Mouse (Mus musculus): ENCODE data around the gene Cacna2d4.

Gene Cacna2d4

DNA sequence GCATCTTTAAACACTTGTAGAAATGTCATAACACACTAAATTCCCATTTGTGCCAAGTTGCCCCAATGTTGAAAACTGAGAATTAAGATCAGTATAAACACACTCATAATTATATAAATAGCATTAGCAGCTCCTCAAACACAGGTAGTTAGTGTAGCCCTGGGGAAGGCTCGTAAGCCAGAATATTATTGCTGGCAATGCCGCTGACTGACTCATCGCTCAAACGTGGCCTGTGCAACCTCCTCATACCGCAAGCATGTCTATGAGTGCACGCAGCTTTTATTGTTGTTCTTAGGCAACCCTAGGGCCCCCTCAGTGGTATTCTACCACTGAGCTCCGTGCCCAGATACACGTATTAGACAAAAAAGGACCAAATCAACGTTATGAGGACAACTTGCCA, 156.5 kb downstream of the Cacna2d4 start:
- DNase-seq: no peak

- DNase-seq: no peak
Measured at GRCm38 (mm10) chr6:119395421-119396308, 159.3 kb downstream of the Cacna2d4 start.

GRCm38 (mm10) chr6:119396309-119396634, 159.9 kb downstream of the Cacna2d4 start:
- no peak for DNase-seq

DNA sequence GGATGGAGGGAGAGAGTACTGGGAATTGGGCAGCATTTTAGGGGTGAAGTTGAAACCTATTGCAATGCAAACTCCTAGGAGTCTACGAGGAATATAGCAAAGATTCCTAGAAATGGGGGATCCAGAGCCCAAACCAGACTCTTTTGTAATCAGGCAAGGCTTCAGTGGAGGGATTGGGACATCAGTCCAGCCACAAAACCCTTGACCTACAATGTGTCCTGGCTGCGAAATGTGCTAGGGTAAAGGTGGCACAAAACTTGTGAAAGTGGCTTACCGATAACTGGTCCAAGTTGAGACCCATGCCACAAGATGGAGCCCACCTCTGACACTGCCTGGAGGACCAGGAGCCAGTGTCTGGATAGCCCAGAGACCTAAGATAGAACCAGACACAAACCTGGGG, 163.0 kb downstream of the Cacna2d4 start:
- DNase-seq: no peak

DNA sequence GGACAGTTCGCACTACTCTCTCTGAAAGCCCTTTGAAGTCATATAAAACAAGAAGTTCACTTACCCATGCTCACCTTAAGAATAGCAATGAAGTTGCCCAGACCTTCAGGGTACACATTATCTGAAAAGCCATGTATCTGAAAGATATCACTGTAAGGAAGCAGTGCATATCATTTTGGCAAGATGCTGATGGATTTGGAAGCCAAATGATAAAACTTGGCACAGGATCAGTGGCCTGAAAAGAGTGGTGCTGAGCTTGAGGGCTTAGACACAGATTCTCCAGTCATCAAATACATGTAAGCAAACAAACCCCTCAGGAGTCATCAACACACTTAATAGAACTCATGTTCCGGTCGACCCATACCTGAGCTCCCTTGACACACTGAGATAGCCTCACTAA, 164.3 kb downstream of the Cacna2d4 start:
- no peak for DNase-seq

DNA sequence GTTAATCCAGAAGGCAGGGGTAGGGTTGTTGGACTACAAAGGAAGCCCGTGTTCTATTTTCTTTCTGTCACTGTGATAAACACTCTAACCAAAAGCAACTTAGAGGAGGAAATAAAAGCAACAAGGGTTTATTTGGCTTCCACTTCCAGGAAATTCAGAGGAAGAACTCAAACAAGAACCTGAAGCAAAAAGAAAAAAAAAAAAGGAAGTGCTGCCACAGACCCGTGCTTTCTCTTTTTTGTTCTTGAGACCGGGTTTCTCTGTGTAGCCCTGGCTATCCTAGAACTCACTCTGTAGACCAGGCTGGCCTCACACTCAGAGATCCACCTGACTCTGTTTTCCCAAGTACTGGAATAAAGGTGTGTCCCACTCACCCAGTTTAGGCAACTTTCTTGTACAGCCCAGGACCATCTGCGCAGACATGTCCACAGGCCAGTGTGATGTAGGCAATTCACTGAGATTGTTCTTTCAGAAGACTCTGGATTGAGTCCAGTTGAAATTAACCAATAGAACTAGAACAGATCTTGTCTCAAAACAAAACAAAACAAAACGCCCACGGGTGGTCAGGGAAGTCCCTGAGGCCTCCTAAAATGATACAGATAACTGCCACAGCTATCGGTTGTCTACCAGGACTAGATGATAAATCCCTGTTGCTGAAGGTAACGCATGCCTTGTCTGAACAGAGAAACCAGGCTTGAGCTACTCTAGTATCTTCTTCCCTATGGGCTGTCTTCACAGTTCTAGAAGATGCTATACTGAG, 165.4 kb downstream of the Cacna2d4 start:
- DNase-seq: no peak
